Mouse (Mus musculus) C2C12 (cell line): ENCODE results near the gene Lonrf2. TPM values are rescaled to one million over a fixed set of nuclear protein-coding genes. Genes with fewer than 3 reads are reported as not detected.

Experiments used
- H3K27me3 ChIP-seq: one replicate; pipeline ENCODE4 v1.6.1; 2011; ENCODE audit not compliant: control insufficient read depth, insufficient read depth, insufficient read length
- H3K36me3 ChIP-seq: one replicate; pipeline ENCODE4 v1.6.1; 2011; ENCODE audit not compliant: control insufficient read depth, insufficient read depth
- H3K4me3 ChIP-seq: one replicate; pipeline ENCODE4 v1.5.1; 2011; ENCODE audit warnings: mild to moderate bottlenecking, control low read depth; ENCODE audit not compliant: poor library complexity, insufficient read depth, severe bottlenecking
- H3K79me2 ChIP-seq: one replicate; pipeline ENCODE4 v1.6.1; 2011; ENCODE audit not compliant: control insufficient read depth, insufficient read depth
- H3K79me3 ChIP-seq: one replicate; pipeline ENCODE4 v1.6.1; 2011; ENCODE audit warnings: low read depth, control low read depth
- H3ac ChIP-seq: one replicate; pipeline ENCODE3; 2011; ENCODE audit warnings: low read depth; ENCODE audit not compliant: control insufficient read depth, insufficient read length
- CEBPB ChIP-seq: IDR thresholded peaks from one replicate; pipeline ENCODE4 v1.6.1; 2011; ENCODE audit warnings: low read depth, mild to moderate bottlenecking, control low read depth, moderate library complexity
- CTCF ChIP-seq: IDR thresholded peaks from one replicate; pipeline ENCODE4 v1.5.1; 2011; ENCODE audit not compliant: control insufficient read depth, insufficient read depth, insufficient read length
- FOSL1 ChIP-seq: IDR thresholded peaks from one replicate; pipeline ENCODE4 v1.8.0; 2011; ENCODE audit warnings: mild to moderate bottlenecking, low read length; ENCODE audit not compliant: poor library complexity, insufficient read depth, severe bottlenecking
- MAX ChIP-seq: IDR thresholded peaks from one replicate; pipeline ENCODE4 v1.6.1; 2011; ENCODE audit warnings: mild to moderate bottlenecking, control low read depth
- MYOD1 ChIP-seq: IDR thresholded peaks from one replicate; pipeline ENCODE4 v1.6.1; 2011; ENCODE audit warnings: low read depth; ENCODE audit not compliant: control insufficient read depth, insufficient read length
- MYOG ChIP-seq: IDR thresholded peaks from one replicate; pipeline ENCODE4 v1.6.1; 2011; ENCODE audit not compliant: control insufficient read depth, insufficient read length; ENCODE audit errors: extremely low read depth
- USF1 ChIP-seq: IDR thresholded peaks from one replicate; pipeline ENCODE4 v1.6.1; 2011; ENCODE audit warnings: low read depth, mild to moderate bottlenecking, control low read depth, moderate library complexity
- polyA plus RNA-seq: library from polyadenylated mRNA; unstranded; fragments of >200 nt; fragmentation: generic; extraction: Trizol; gene quantifications from one replicate; pipeline ENCODE4 v1.2.1, GENCODE M21; 2012; ENCODE audit warnings: missing spikeins

Lonrf2 gene
- polyA plus RNA-seq, 1 experiment, result not detected

DNA sequence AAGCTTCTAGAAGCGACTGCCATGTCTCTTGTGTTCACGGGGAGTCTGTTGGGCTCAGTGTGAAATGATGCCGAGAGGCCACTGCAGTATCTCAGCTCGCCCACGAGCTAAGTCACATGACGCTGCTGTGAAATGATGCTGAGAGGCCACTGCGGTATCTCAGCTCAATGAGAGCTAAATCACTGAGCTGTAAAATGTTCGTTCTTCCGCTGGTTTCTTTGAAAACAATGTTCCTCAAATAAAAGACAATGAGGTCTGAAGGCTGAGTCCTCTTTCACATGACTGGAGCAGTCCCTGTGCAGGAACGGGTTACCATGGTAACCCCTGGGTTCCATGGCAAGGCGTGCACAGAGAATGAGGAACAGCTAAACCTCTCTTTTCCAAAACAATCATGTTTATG lies 11.5 kb upstream of the Lonrf2 start:
- Histone ChIP-seq H3K27me3 (no peaks in the 10 kb centered on the region), H3K79me3 (no peaks in the 10 kb centered on the region), H3K36me3 (no peaks in the 10 kb centered on the region), H3ac (no peak overlapping the region), H3K4me3 (no peak overlapping the region), H3K79me2 (no peaks in the 10 kb centered on the region)
- TF ChIP-seq USF1 (peak; percentile 11), FOSL1 (no peak)

DNA sequence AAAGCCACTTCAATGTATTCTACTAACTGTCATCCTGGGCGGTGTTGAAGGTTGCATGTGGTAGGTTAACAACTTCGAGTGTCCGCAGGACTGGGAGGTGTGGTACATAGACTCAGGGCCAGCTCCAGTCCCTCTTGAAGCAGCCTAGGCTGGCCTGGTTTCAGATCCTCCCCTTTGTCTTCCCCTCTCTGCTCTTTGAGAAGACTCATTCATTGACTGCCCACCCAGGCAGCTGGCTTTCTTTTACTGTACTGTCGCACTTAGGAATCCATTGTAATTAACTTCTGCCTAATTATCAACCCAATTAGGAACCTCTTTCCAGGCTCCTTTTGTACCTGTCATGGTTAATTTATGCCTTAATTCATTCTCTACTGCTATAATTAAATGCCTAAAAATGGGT lies 6.8 kb upstream of the Lonrf2 start:
- Histone ChIP-seq H3K4me3 (no peak overlapping the region), H3K79me2 (no peaks in the 10 kb centered on the region), H3K79me3 (no peaks in the 10 kb centered on the region), H3K36me3 (no peaks in the 10 kb centered on the region), H3K27me3 (no peaks in the 10 kb centered on the region), H3ac (no peak overlapping the region)
- TF ChIP-seq MYOD1, result no peak

DNA sequence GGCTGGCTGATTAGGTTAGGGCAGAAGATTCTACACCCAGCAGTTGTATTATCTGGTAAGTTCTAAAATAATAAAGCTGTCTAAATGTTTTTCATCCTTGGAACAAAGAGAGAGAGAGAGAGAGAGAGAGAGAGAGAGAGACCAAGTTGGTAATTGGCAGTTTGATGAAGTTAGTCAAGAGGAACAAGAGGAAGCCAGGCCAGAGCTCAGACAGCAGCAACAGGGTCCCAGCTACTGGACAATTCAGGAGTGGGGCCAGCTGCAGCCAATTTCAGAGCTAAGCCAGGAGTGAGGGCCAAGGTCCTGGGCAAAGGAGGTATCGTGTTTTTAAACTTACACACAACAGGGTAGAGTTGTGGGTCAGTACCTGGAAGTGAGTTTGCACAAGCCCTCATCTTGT lies 6.3 kb upstream of the Lonrf2 start:
- Histone ChIP-seq H3K36me3 (no peaks in the 10 kb centered on the region), H3K4me3 (no peak overlapping the region), H3K27me3 (no peaks in the 10 kb centered on the region), H3K79me2 (no peaks in the 10 kb centered on the region), H3ac (no peak overlapping the region), H3K79me3 (no peaks in the 10 kb centered on the region)
- TF ChIP-seq MAX, result no peak
- TF ChIP-seq CEBPB, result no peak
- TF ChIP-seq MYOG, result no peak
- TF ChIP-seq USF1, result no peak

DNA sequence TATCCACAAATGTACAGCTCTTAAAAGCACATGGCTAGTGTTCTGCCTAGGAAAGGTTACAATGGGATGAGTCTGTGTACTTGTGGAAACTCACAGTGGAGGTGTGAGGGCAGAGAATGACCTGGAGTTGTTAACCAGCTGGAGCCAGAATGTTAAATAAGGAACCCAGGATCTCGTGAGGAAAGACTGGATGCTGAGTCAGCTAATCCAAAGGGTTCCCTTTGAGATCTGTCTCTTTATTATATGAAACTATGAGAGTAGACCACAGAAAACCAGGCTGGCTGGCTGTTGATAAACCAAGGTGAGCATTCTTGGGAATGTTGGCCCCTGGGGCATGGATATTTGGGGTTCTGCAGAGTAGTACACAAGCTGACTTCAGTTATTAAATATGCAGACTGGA lies 3.4 kb upstream of the Lonrf2 start:
- H3K79me3 ChIP-seq, result no peaks in the 10 kb centered on the region
- no peaks in the 10 kb centered on the region for H3K36me3 ChIP-seq
- H3K27me3 ChIP-seq, result no peaks in the 10 kb centered on the region
- no peak overlapping the region for H3K4me3 ChIP-seq
- no peak overlapping the region for H3ac ChIP-seq
- H3K79me2 ChIP-seq, result no peaks in the 10 kb centered on the region
- TF ChIP-seq MYOG (no peak), FOSL1 (no peak), MYOD1 (no peak), CEBPB (no peak), MAX (no peak), CTCF (no peak), USF1 (no peak)

DNA sequence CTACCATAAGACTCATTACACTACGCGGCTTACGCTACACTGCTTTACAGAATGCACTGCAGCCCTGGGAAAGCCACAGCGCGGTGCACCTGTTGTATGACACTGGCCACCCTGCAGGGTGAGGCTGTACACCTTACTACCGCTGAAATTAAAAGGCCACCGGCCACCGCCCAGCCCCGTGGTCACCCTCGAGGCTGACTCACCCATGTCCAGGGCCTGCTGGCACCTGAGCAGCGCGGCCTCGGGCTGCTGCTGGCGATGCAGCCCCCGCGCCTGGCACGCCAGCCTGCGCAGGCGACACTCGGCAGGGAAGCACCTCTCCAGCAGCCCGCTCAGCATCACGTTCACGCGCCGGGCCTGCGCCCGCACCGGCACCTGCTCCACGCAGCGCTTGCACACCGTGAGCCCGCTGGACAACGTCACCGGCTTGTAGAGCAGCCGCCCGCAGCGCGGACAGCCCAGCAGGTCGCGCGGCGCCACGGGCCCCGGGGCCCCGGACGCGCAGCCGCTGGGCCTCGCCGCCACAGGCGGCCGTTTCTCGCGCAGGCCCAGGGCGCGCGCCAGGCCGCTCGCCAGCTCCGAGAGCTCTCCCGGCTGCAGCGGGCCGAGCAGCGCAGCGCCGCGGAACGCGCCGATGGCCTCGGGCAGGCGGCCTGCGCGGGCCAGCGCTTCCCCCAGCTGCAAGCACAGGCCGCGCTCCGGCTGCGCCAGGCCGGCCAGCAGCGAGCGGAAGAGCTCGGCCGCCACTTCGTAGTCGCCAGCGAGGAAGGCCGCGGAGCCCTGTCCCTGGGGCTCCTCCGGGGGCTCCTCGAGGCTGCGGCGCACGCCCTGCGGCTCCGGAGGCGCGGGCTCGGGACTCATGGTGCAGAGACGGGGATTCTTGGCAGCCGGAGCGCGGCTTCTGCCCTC lies 689 bp downstream of the Lonrf2 start:
- H3K36me3 ChIP-seq, result no peaks in the 10 kb centered on the region
- H3K4me3 ChIP-seq, result no peak overlapping the region
- no peaks in the 10 kb centered on the region for H3K27me3 ChIP-seq
- H3ac ChIP-seq, result no peak overlapping the region
- no peaks in the 10 kb centered on the region for H3K79me3 ChIP-seq
- TF ChIP-seq USF1 (no peak), CTCF (no peak), FOSL1 (no peak)
- no peaks in the 10 kb centered on the region for H3K79me2 ChIP-seq

- no peaks in the 10 kb centered on the region for H3K79me2 ChIP-seq
- TF ChIP-seq CEBPB (no peak), MAX (no peak), FOSL1 (no peak), MYOD1 (no peak), MYOG (no peak), CTCF (no peak)
- no peaks in the 10 kb centered on the region for H3K27me3 ChIP-seq
- no peaks in the 10 kb centered on the region for H3K36me3 ChIP-seq
- no peak overlapping the region for H3ac ChIP-seq
- H3K4me3 ChIP-seq, result no peak overlapping the region
- H3K79me3 ChIP-seq, result no peaks in the 10 kb centered on the region
These were observed 1.6 kb downstream of the Lonrf2 start for GRCm38 (mm10) chr1:38834899-38835298.
